Mouse (Mus musculus) CH12.LX (cell line): ENCODE results near the gene Lin7b.

ENCODE experiments used
- CTCF ChIP-seq, 2 experiments: IDR thresholded peaks in 1 of 2; conservative IDR thresholded peaks in 1 of 2; 2 replicates each; pipeline ENCODE4 v1.5.1; 2011 to 2012; ENCODE audit warnings: low read depth in 2 of 2, low read length in 2 of 2, improper control_type of control experiment in 1 of 2, inconsistent platforms in 1 of 2, mild to moderate bottlenecking in 1 of 2, moderate library complexity in 1 of 2
- EP300 ChIP-seq: IDR thresholded peaks from 2 replicates; pipeline ENCODE4 v1.6.1; 2011; ENCODE audit warnings: low read length, improper control_type of control experiment
- GABPA ChIP-seq: IDR thresholded peaks from 2 replicates; pipeline ENCODE4 v1.6.1; 2012; ENCODE audit warnings: low read depth, low read length, improper control_type of control experiment, inconsistent platforms; ENCODE audit not compliant: insufficient replicate concordance
- JUND ChIP-seq: conservative IDR thresholded peaks from 2 replicates; pipeline ENCODE4 v1.6.1; 2011; ENCODE audit warnings: low read depth, low read length, improper control_type of control experiment
- MAFK ChIP-seq: IDR thresholded peaks from 2 replicates; pipeline ENCODE4 v1.6.1; 2011; ENCODE audit warnings: low read length, improper control_type of control experiment; ENCODE audit not compliant: insufficient replicate concordance
- POLR2A ChIP-seq: IDR thresholded peaks from 2 replicates; pipeline ENCODE4 v1.6.1; 2011; ENCODE audit warnings: low read depth, mild to moderate bottlenecking, improper control_type of control experiment, low read length
- RCOR1 ChIP-seq: conservative IDR thresholded peaks from 2 replicates; pipeline ENCODE4 v1.6.1; 2012; ENCODE audit warnings: low read depth, mild to moderate bottlenecking, inconsistent platforms, low read length, improper control_type of control experiment
- TCF12 ChIP-seq: IDR thresholded peaks from 2 replicates; pipeline ENCODE4 v1.6.1; 2014; ENCODE audit warnings: low read depth, mild to moderate bottlenecking, inconsistent platforms, low read length, improper control_type of control experiment
- USF1 ChIP-seq: IDR thresholded peaks from 2 replicates; pipeline ENCODE4 v1.6.1; 2014; ENCODE audit warnings: low read depth, mild to moderate bottlenecking, inconsistent platforms, low read length, improper control_type of control experiment

DNA sequence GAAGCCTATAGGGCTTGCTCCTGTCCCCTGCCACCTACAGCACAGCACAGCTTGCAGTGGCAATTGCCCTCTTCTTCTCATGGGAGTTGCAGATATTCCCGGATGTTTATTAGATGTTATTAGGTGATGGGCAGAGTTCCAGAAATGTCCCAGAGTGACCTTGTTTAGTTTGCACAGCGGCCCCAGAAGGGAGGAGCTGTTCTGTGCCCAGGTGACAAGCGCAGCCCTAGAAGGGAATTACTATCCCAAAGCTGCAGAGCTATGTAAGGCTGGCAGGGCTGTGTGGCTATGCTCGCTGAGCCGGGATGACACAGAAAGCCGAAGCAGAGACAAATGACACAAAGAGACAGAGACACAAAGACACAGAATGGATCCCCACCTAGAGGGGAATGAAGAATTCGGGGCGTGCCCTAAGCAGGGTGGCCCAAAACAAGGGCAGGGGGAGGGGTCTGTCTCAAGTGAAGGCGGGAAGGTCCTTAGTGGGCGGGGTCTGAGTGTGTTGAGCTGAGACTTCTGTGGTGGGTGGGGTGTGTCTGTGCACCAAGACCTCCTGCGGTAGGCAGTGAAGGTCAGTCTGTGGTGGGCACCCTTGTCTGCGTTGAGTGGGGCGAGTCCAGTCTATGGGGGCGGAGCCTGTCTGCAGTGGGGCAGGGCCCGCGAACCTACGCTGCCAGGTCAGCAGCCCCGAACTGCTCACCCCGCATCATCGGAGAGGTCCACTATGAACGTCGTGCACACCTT lies 37.5 kb downstream of the Lin7b start:
- no peak for TF ChIP-seq CTCF (conservative IDR thresholded peaks at IDR 0.05 in 1 of 2, IDR thresholded peaks at IDR 0.05 in 1 of 2; ENCODE audit: low read depth in 2 of 2, low read length in 2 of 2)
- TF ChIP-seq POLR2A: no peak
- no peak for TF ChIP-seq USF1
- no peak for TF ChIP-seq TCF12
- TF ChIP-seq RCOR1: no peak
- TF ChIP-seq MAFK: no peak
- no peak for TF ChIP-seq GABPA
- TF ChIP-seq JUND: no peak
- TF ChIP-seq EP300: no peak
